In the genomic region with DNA sequence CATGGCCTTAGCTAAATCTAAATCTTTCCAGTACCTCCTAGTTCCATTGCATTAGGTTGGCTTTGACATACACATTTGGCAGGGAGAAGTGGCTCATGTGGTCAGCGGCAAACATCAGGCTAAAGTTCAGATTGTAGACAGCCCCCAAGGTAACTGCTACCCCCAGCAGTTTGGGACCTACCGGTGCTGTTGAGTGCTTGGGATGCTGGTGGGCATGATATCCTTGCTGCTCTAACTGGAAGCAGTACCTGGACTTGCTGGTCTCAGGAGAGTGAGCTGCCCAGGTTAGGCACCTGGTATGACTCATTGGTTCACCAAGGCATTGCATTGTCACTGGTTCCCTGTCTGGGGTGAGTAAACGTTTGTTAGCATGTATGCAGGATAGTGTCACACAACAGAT, we compare ENCODE assay signal across 22 mouse cellular contexts. TPM values are rescaled to one million over a fixed set of nuclear protein-coding genes. Genes with fewer than 3 reads are reported as not detected.
DNase-seq lines count a peak whose midpoint lies in the region.
"Had no signal": no experiment of that assay in that cellular context is flagged by ENCODE, and none has a peak within 500 bp of the region (broad histone marks: within the 10 kb centered on the region; RNA-seq: fewer than 3 reads in every experiment).

No protein-coding gene starts in this region.

- peak; percentile 78 for DNase-seq in heart, adult 11 months
- DNase-seq in heart, adult 18-20 months = no peak
- DNase-seq in heart, embryonic 10.5 days (ENCODE audit: low spot score) = peak; percentile 63
- no peak for DNase-seq in heart, postnatal 14 days
- DNase-seq: adrenal gland, adult 2 months; adrenal gland, adult 8-10 months; adrenal gland, postnatal 10 days; adrenal gland, postnatal 14 days; adrenal gland, postnatal 25 days; adrenal gland, postnatal 36 days; B cell, adult 2 months; cerebellum, adult 11 months; cerebellum, adult 11-12 months; cerebellum, adult 18-20 months had no signal

- H3K27me3 ChIP-seq in heart, embryonic 10.5 days (ENCODE audit: insufficient read depth, poor library complexity, severe bottlenecking) = no peaks in the 10 kb centered on the region
- H3K27me3 ChIP-seq: Patski had no signal

- 85% methylated on average over 3 of the region's 3 CpGs for WGBS in heart, embryonic 10.5 days

- H3K9me3 ChIP-seq in heart, embryonic 10.5 days = no peaks in the 10 kb centered on the region
- H3K9me3 ChIP-seq: G1E had no signal

- H3K4me1 ChIP-seq in heart, embryonic 10.5 days = no peaks in the 10 kb centered on the region

- H3K36me3 ChIP-seq in heart, embryonic 10.5 days = no peaks in the 10 kb centered on the region
- H3K36me3 ChIP-seq: G1E had no signal

- H3K27ac ChIP-seq in heart, embryonic 10.5 days = no peak overlapping the region

- no peak overlapping the region for H3K4me3 ChIP-seq in heart, embryonic 10.5 days

- intact Hi-C loops in heart, postnatal 14 days (cut with DNase I) = no loop called here

RNA-seq across cellular contexts. Expression of a gene that starts 8.3 kb away (rescaled TPM):
- not detected for total RNA-seq in heart, adult 18-20 months (2021)
- polyA plus RNA-seq in heart, embryonic 10.5 days (2016; fragmentation: Nextera tagmentation; extraction: Ambion mirVana) = not detected in 2 replicates
- not detected for total RNA-seq in heart, postnatal 14 days (2021)
- total RNA-seq: adrenal gland, adult 18-20 months; adrenal gland, adult 2 months; adrenal gland, adult 8-10 months; adrenal gland, postnatal 10 days; adrenal gland, postnatal 14 days; adrenal gland, postnatal 25 days; adrenal gland, postnatal 36 days; CH12.LX; MEL had no signal
- polyA plus RNA-seq: activated CD4-positive, CD25-positive, alpha-beta regulatory T cell, adult 4 months; adrenal gland, adult 2 months; C2C12; CD4-positive, CD25-positive, alpha-beta regulatory T cell, adult 4 months; G1E; Patski had no signal

RNA-seq across cellular contexts. Expression of a gene that starts 12.0 kb away (rescaled TPM):
- total RNA-seq in heart, adult 18-20 months (2021) = 1 to 10 TPM in 1 of 2 experiments, not detected in 1; 1.1 TPM
- polyA plus RNA-seq in heart, embryonic 10.5 days (2016; fragmentation: Nextera tagmentation; extraction: Ambion mirVana) = 1.8 and 3.6 TPM in 2 replicates
- under 1 TPM in 1 of 2 experiments, not detected in 1; 0.48 TPM for total RNA-seq in heart, postnatal 14 days (2021)
- total RNA-seq: adrenal gland, adult 18-20 months; adrenal gland, adult 2 months; adrenal gland, adult 8-10 months; adrenal gland, postnatal 10 days; adrenal gland, postnatal 14 days; adrenal gland, postnatal 25 days; adrenal gland, postnatal 36 days; MEL had no signal
- polyA plus RNA-seq: activated CD4-positive, CD25-positive, alpha-beta regulatory T cell, adult 4 months; adrenal gland, adult 2 months; C2C12; CD4-positive, CD25-positive, alpha-beta regulatory T cell, adult 4 months; G1E had no signal

Comparison
In these comparisons a context has a peak if more than half of its experiments do, and no peak if none do; other contexts are left out.
1. DNase-seq: peak in heart, adult 11 months (single experiment) and heart, embryonic 10.5 days (single experiment); none in heart, adult 18-20 months (0 of 2) and heart, postnatal 14 days (0 of 2).